Mouse (Mus musculus): ENCODE measurements around the gene Myo3b. TPM values are rescaled to one million over a fixed set of nuclear protein-coding genes. Genes with fewer than 3 reads are reported as not detected.

The Myo3b gene
- polyA plus RNA-seq, 1 experiment from 2014 or later: 0.24 TPM

- no peak overlapping the region for H3K4me3 ChIP-seq (ENCODE audit: low read depth, low read length)
- no peaks in the 10 kb centered on the region for H3K27me3 ChIP-seq (ENCODE audit: insufficient read depth, low read length)
- no peak overlapping the region for H3K4me2 ChIP-seq
- H3K27ac ChIP-seq (ENCODE audit: low read depth): no peak overlapping the region
- DNase-seq: no peak
- no peaks in the 10 kb centered on the region for H3K9me3 ChIP-seq (ENCODE audit: low read depth, low read length)
- no peaks in the 10 kb centered on the region for H3K4me1 ChIP-seq (ENCODE audit: insufficient read depth)
- TF ChIP-seq CTCF (IDR thresholded peaks at IDR 0.05; ENCODE audit: low read depth): no peak
- no peaks in the 10 kb centered on the region for H3K36me3 ChIP-seq (ENCODE audit: insufficient read depth)
- no peak overlapping the region for H3K9ac ChIP-seq
- 78% methylated on average over 2 of the region's 2 CpGs for WGBS
- no peak for ATAC-seq (ENCODE audit: insufficient read depth)
Observed at GRCm38 (mm10) chr2:70355026-70355425, 316.1 kb downstream of the Myo3b start.

- Histone ChIP-seq H3K9ac (no peak overlapping the region), H3K36me3 (ENCODE audit: insufficient read depth) (no peaks in the 10 kb centered on the region), H3K27me3 (ENCODE audit: insufficient read depth, low read length) (no peaks in the 10 kb centered on the region), H3K9me3 (ENCODE audit: low read depth, low read length) (no peaks in the 10 kb centered on the region), H3K4me2 (no peak overlapping the region), H3K4me1 (ENCODE audit: insufficient read depth) (no peaks in the 10 kb centered on the region), H3K27ac (ENCODE audit: low read depth) (no peak overlapping the region), H3K4me3 (ENCODE audit: low read depth, low read length) (no peak overlapping the region)
- no peak for TF ChIP-seq CTCF (IDR thresholded peaks at IDR 0.05; ENCODE audit: low read depth)
- DNase-seq (no peak), ATAC-seq (ENCODE audit: insufficient read depth) (no peak)
- 86% methylated on average over 6 of the region's 6 CpGs for WGBS
Observed at GRCm38 (mm10) chr2:70369421-70369820, 330.5 kb downstream of the Myo3b start.

GRCm38 (mm10) chr2:70379341-70379740 lies 340.4 kb downstream of the Myo3b start:
- H3K4me1 ChIP-seq (ENCODE audit: insufficient read depth): peaks cover 16% of the 10 kb centered on the region
- 23% methylated on average over 6 of the region's 6 CpGs for WGBS
- H3K4me2 ChIP-seq: peak overlapping the region; percentile 37; the same call in 1 of the 2 replicates
- no peak for TF ChIP-seq CTCF (IDR thresholded peaks at IDR 0.05; ENCODE audit: low read depth)
- H3K36me3 ChIP-seq (ENCODE audit: insufficient read depth): no peaks in the 10 kb centered on the region
- peak overlapping the region; percentile 26 for H3K27ac ChIP-seq (ENCODE audit: low read depth)
- H3K9me3 ChIP-seq (ENCODE audit: low read depth, low read length): no peaks in the 10 kb centered on the region
- no peak overlapping the region for H3K9ac ChIP-seq
- H3K4me3 ChIP-seq (ENCODE audit: low read depth, low read length): no peak overlapping the region
- ATAC-seq (ENCODE audit: insufficient read depth) (peak; percentile 40; the same call in 1 of the 2 replicates), DNase-seq (peak; percentile 36)
- no peaks in the 10 kb centered on the region for H3K27me3 ChIP-seq (ENCODE audit: insufficient read depth, low read length)

- no peak for TF ChIP-seq CTCF (IDR thresholded peaks at IDR 0.05; ENCODE audit: low read depth)
- WGBS: 4% methylated on average over 6 of the region's 6 CpGs
- Histone ChIP-seq H3K4me3 (ENCODE audit: low read depth, low read length) (no peak overlapping the region), H3K4me1 (ENCODE audit: insufficient read depth) (peaks cover 16% of the 10 kb centered on the region), H3K4me2 (peak overlapping the region; percentile 37), H3K9me3 (ENCODE audit: low read depth, low read length) (no peaks in the 10 kb centered on the region), H3K27me3 (ENCODE audit: insufficient read depth, low read length) (no peaks in the 10 kb centered on the region), H3K9ac (no peak overlapping the region), H3K27ac (ENCODE audit: low read depth) (peak overlapping the region; percentile 26), H3K36me3 (ENCODE audit: insufficient read depth) (no peaks in the 10 kb centered on the region)
- DNase-seq (peak; percentile 75), ATAC-seq (ENCODE audit: insufficient read depth) (peak; percentile 83; the same call in 1 of the 2 replicates)
Observed at GRCm38 (mm10) chr2:70379939-70380338, 341.0 kb downstream of the Myo3b start.

- H3K9me3 ChIP-seq (ENCODE audit: low read depth, low read length): no peaks in the 10 kb centered on the region
- ATAC-seq (ENCODE audit: insufficient read depth) (no peak), DNase-seq (peak; percentile 46)
- WGBS: 36% methylated on average over 6 of the region's 6 CpGs
- H3K9ac ChIP-seq: no peak overlapping the region
- no peaks in the 10 kb centered on the region for H3K36me3 ChIP-seq (ENCODE audit: insufficient read depth)
- TF ChIP-seq CTCF (IDR thresholded peaks at IDR 0.05; ENCODE audit: low read depth): no peak
- H3K27me3 ChIP-seq (ENCODE audit: insufficient read depth, low read length): no peaks in the 10 kb centered on the region
- peaks cover 5% of the 10 kb centered on the region; the same call in 1 of the 2 replicates for H3K4me1 ChIP-seq (ENCODE audit: insufficient read depth)
- no peak overlapping the region; the same call in 1 of the 2 replicates for H3K27ac ChIP-seq (ENCODE audit: low read depth)
- H3K4me3 ChIP-seq (ENCODE audit: low read depth, low read length): no peak overlapping the region
- no peak overlapping the region for H3K4me2 ChIP-seq
Observed at GRCm38 (mm10) chr2:70388645-70389044, 349.7 kb downstream of the Myo3b start.

- no peak for TF ChIP-seq CTCF (IDR thresholded peaks at IDR 0.05; ENCODE audit: low read depth)
- H3K36me3 ChIP-seq (ENCODE audit: insufficient read depth): no peaks in the 10 kb centered on the region
Observed at GRCm38 (mm10) chr2:70389162-70389561, 350.2 kb downstream of the Myo3b start.

GRCm38 (mm10) chr2:70397734-70398276 lies 358.9 kb downstream of the Myo3b start:
- H3K36me3 ChIP-seq (ENCODE audit: insufficient read depth): no peaks in the 10 kb centered on the region
- WGBS: 54% methylated on average over 9 of the region's 9 CpGs
- no peak overlapping the region for H3K4me3 ChIP-seq (ENCODE audit: low read depth, low read length)
- H3K4me1 ChIP-seq (ENCODE audit: insufficient read depth): no peaks in the 10 kb centered on the region
- no peaks in the 10 kb centered on the region for H3K9me3 ChIP-seq (ENCODE audit: low read depth, low read length)
- no peak overlapping the region for H3K4me2 ChIP-seq
- TF ChIP-seq CTCF (IDR thresholded peaks at IDR 0.05; ENCODE audit: low read depth): no peak
- H3K9ac ChIP-seq: no peak overlapping the region
- DNase-seq: peak; percentile 19
- H3K27ac ChIP-seq (ENCODE audit: low read depth): no peak overlapping the region
- no peaks in the 10 kb centered on the region for H3K27me3 ChIP-seq (ENCODE audit: insufficient read depth, low read length)
- ATAC-seq (ENCODE audit: insufficient read depth): no peak

More at GRCm38 (mm10) chr2:70389162-70389561, 350.2 kb downstream of the Myo3b start:
- Histone ChIP-seq H3K4me2 (no peak overlapping the region), H3K9ac (no peak overlapping the region), H3K27me3 (ENCODE audit: insufficient read depth, low read length) (no peaks in the 10 kb centered on the region), H3K9me3 (ENCODE audit: low read depth, low read length) (no peaks in the 10 kb centered on the region), H3K4me3 (ENCODE audit: low read depth, low read length) (no peak overlapping the region), H3K4me1 (ENCODE audit: insufficient read depth) (peaks cover 5% of the 10 kb centered on the region; the same call in 1 of the 2 replicates), H3K27ac (ENCODE audit: low read depth) (no peak overlapping the region)
- ATAC-seq (ENCODE audit: insufficient read depth): peak; percentile 49; the same call in 1 of the 2 replicates
- no peak for DNase-seq
- 75% methylated on average over 1 of the region's 1 CpGs for WGBS

Data from lung, embryonic 14.5 days (tissue).